Mouse (Mus musculus) liver, embryonic 14.5 days (tissue): ENCODE results near the gene March8. TPM values are rescaled to one million over a fixed set of nuclear protein-coding genes. Genes with fewer than 3 reads are reported as not detected.
A peak's percentile ranks its signal among the peaks of the same experiment; 100 is the strongest.

Source experiments
- ATAC-seq: fragments of 200-750 bp; cut with Nextera tagmentation; 2 replicates; pipeline ENCODE4 v1.8.0; 2017; ENCODE audit warnings: moderate number of reproducible peaks, mild to moderate bottlenecking, moderate library complexity; ENCODE audit not compliant: insufficient read depth
- DNase-seq, 3 experiments: peaks; one replicate each; pipeline ENCODE4 v3.0.0-alpha.2; 2012 to 2013; ENCODE audit warnings: low read depth in 3 of 3, low spot score in 3 of 3
- H3K27ac ChIP-seq: fragments of 300-500 bp; sonication (generic); 2 replicates; pipeline ENCODE4 v1.5.1; 2014; ENCODE audit warnings: moderate library complexity, mild to moderate bottlenecking, control low read depth, inconsistent platforms
- H3K27me3 ChIP-seq: fragments of 300-500 bp; sonication (generic); 2 replicates; pipeline ENCODE4 v1.6.1; 2014; ENCODE audit warnings: mild to moderate bottlenecking, low read length, moderate library complexity; ENCODE audit not compliant: control insufficient read depth, insufficient read depth
- H3K36me3 ChIP-seq: fragments of 300-500 bp; sonication (generic); replicated peaks from 2 replicates; pipeline ENCODE4 v1.6.1; 2014; ENCODE audit warnings: low read depth; ENCODE audit not compliant: control insufficient read depth, insufficient read depth
- H3K4me1 ChIP-seq, 2 experiments: fragments of 200-500 bp in 1 of 2; fragments of 300-500 bp in 1 of 2; sonication (generic) in 1 of 2; replicated peaks; 2 replicates each; pipeline ENCODE4 v1.6.1; 2012 to 2014; ENCODE audit warnings: antibody characterized with exemption in 1 of 2, inconsistent platforms in 1 of 2, low read length in 1 of 2; ENCODE audit not compliant: control insufficient read depth in 2 of 2, insufficient read depth in 2 of 2
- H3K4me2 ChIP-seq: fragments of 300-500 bp; sonication (generic); 2 replicates; pipeline ENCODE4 v1.6.1; 2014; ENCODE audit warnings: low read depth, mild to moderate bottlenecking, control low read depth, moderate library complexity
- H3K4me3 ChIP-seq, 2 experiments: fragments of 200-500 bp in 1 of 2; fragments of 300-500 bp in 1 of 2; sonication (generic) in 1 of 2; 2 replicates each; pipeline ENCODE4 v1.5.1; 2012 to 2014; ENCODE audit warnings: low read depth in 2 of 2, low read length in 2 of 2, mild to moderate bottlenecking in 2 of 2, control low read depth in 1 of 2, inconsistent platforms in 1 of 2, moderate library complexity in 1 of 2; ENCODE audit not compliant: insufficient read depth in 1 of 2
- H3K9ac ChIP-seq: fragments of 300-500 bp; sonication (generic); replicated peaks from 2 replicates; pipeline ENCODE4 v1.6.1; 2014; ENCODE audit warnings: mild to moderate bottlenecking, control low read depth, moderate library complexity
- H3K9me3 ChIP-seq: fragments of 300-500 bp; sonication (generic); 2 replicates; pipeline ENCODE4 v1.6.1; 2016; ENCODE audit warnings: low read length, mixed read lengths; ENCODE audit not compliant: control insufficient read depth
- CTCF ChIP-seq: IDR thresholded peaks from 2 replicates; pipeline ENCODE4 v1.5.1; 2016; ENCODE audit warnings: antibody characterized with exemption, low read depth, control low read depth
- EP300 ChIP-seq: IDR thresholded peaks from 2 replicates; pipeline ENCODE4 v1.6.1; 2016; ENCODE audit warnings: antibody characterized with exemption, low read depth
- WGBS: fragments of 180-500 bp; shearing (Covaris S2); extraction: QIAGEN DNeasy Blood & Tissue Kit; methylation state at CpG from one replicate; pipeline ENCODE4 v1.1.7; 2014; ENCODE audit not compliant: insufficient replicate concordance; 5-methylcytosine and 5-hydroxymethylcytosine counted together
- polyA plus RNA-seq, 2 experiments: library from polyadenylated mRNA; depleted of rRNA in 1 of 2; stranded (reverse) in 1 of 2; unstranded in 1 of 2; fragments of >200 nt; fragmentation: Nextera tagmentation in 1 of 2; extraction: Ambion mirVana in 1 of 2; gene quantifications; 2 replicates each; pipeline versions ENCODE4 v1.2.1 to v1.2.3; 2012 to 2014

Gene March8
- polyA plus RNA-seq, 2 experiments, result 80.1 to 82.4 TPM

DNA sequence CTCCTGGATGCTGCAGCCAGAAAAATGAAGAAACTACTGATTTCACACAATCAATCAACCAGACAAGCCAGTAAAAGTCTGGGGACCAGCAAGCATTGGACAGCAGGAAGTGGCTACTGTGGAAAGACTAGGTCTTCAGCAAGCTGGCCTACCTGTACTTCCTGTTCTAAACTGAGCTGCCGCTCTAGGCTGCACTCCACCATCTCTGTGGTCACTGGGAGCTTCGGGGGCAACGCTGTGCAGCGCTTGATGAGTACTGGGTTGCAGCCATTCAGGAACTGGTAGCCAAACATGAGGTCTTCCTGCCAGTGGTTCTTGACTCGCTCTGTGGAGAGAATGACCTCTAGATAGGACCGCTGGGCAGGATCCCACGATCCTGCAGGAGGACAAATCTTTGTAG lies 85.2 kb downstream of the March8 start:
- 53% methylated on average over 7 of the region's 7 CpGs for WGBS
- Histone ChIP-seq H3K27ac (no peak overlapping the region), H3K4me2 (no peak overlapping the region), H3K4me1 (no peaks in the 10 kb centered on the region), H3K9ac (no peak overlapping the region), H3K36me3 (no peaks in the 10 kb centered on the region), H3K9me3 (no peaks in the 10 kb centered on the region), H3K27me3 (no peaks in the 10 kb centered on the region), H3K4me3 (no peak overlapping the region)
- no peak for DNase-seq
- no peak for TF ChIP-seq CTCF
- no peak for TF ChIP-seq EP300
- ATAC-seq, result no peak

DNA sequence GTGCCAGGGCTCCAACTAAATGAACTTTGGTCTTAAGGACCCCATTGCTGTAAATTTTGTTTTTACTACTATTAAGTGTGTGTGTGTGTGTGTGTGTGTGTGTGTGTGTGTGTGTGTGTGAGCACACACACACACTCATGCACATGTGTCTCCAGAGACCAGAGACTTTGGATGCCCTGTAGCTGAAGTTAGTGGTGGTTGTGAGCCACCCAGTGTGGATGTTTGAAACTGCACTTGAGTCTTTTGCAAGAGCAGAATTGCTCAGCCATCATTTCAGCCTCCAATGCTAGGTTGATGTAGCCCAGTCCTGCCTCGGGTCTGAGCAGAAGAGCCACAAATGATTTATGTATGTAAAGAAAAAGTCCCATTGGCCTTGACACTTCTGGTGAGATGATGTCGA lies 85.8 kb downstream of the March8 start:
- ATAC-seq (no peak), DNase-seq (no peak)
- Histone ChIP-seq H3K9me3 (no peaks in the 10 kb centered on the region), H3K27ac (no peak overlapping the region), H3K4me2 (no peak overlapping the region), H3K4me1 (no peaks in the 10 kb centered on the region), H3K9ac (no peak overlapping the region), H3K4me3 (no peak overlapping the region), H3K27me3 (no peaks in the 10 kb centered on the region), H3K36me3 (no peaks in the 10 kb centered on the region)
- TF ChIP-seq EP300 (no peak), CTCF (peak; percentile 51)
- WGBS, result 46% methylated on average over 2 of the region's 2 CpGs

DNA sequence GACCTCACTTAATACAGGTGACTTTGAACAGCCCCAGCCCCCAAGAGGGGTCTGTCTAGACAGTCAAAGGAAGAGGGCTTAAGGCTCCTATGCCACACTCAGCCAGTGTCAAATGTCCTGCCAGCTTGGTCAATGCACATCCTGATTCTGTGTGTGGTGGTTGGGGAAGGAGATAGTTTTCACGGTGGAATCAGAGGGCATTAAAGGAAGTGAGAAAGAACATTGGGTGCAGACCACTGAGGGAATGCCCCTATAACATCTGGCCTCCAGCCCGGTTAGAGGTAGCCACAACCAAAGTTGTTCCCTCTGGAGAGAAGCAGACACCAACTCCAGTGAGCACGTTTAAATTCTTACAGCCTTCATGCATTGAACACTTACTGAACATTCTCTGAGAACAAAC lies 89.7 kb downstream of the March8 start:
- ATAC-seq (no peak), DNase-seq (no peak)
- H3K36me3 ChIP-seq, result no peaks in the 10 kb centered on the region
- no peak overlapping the region for H3K27ac ChIP-seq
- H3K9me3 ChIP-seq, result no peaks in the 10 kb centered on the region
- WGBS, result 51% methylated on average over 3 of the region's 3 CpGs
- H3K9ac ChIP-seq, result no peak overlapping the region
- H3K4me1 ChIP-seq, result no peaks in the 10 kb centered on the region
- H3K27me3 ChIP-seq, result no peaks in the 10 kb centered on the region
- no peak overlapping the region for H3K4me2 ChIP-seq
- TF ChIP-seq EP300 (no peak), CTCF (no peak)
- H3K4me3 ChIP-seq, result no peak overlapping the region

DNA sequence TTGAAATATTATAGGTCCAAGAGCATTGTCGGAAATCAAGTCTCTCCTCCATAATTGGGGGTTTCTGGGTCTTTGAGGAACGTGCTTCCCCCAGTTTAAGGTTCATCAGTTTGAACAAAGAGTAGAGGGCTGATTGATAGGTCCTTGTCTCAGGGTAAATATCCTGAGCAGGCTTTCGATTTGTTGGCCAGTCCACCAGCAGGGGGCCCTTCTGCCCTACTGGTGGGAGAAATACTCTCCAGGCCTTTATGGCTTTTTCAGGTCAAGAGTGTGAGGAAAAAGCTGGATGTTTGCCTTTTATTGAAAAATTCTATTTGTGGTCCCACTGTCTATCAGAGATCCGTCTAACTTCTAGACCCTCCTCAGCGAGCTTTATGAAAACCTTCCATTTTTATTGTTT lies 90.5 kb downstream of the March8 start:
- no peak for TF ChIP-seq EP300
- TF ChIP-seq CTCF, result peak; percentile 64
- ATAC-seq (no peak), DNase-seq (peak in 1 of 3 experiments; percentile 13)
- 42% methylated on average over 5 of the region's 5 CpGs for whole genome bisulfite sequencing
- Histone ChIP-seq H3K4me1 (no peaks in the 10 kb centered on the region), H3K4me3 (no peak overlapping the region), H3K9ac (no peak overlapping the region), H3K9me3 (no peaks in the 10 kb centered on the region), H3K27ac (no peak overlapping the region), H3K4me2 (no peak overlapping the region), H3K27me3 (no peaks in the 10 kb centered on the region), H3K36me3 (no peaks in the 10 kb centered on the region)

DNA sequence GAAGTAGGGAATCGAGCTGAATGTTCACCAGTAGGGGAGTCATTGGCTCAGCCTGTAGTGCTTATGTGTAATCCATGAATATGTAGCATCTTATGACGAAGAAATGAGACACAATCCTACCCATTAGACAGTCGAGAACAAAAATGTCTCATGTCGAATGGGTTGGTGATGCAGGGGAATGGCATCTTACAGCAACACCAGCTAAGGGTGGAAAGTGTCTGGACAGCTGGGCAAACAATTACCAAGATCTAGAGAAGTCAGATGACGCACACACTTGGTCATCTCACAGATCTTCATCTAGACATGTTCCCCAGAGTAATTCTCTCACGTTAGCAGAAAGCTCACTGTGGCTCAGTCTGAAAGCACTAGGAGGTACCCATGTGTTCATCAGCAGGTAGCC lies 101.0 kb downstream of the March8 start:
- ATAC-seq (no peak), DNase-seq (no peak)
- no peaks in the 10 kb centered on the region for H3K9me3 ChIP-seq
- 60% methylated on average over 6 of the region's 6 CpGs for WGBS
- no peak overlapping the region for H3K27ac ChIP-seq
- no peak overlapping the region for H3K4me2 ChIP-seq
- TF ChIP-seq EP300 (no peak), CTCF (no peak)
- no peaks in the 10 kb centered on the region for H3K27me3 ChIP-seq
- no peak overlapping the region for H3K9ac ChIP-seq
- H3K4me1 ChIP-seq, result peaks cover 0 to 4% of the 10 kb centered on the region in 2 experiments; a peak in 1 of 4 replicates
- H3K4me3 ChIP-seq, result no peak overlapping the region
- H3K36me3 ChIP-seq, result no peaks in the 10 kb centered on the region
